In the genomic region with DNA sequence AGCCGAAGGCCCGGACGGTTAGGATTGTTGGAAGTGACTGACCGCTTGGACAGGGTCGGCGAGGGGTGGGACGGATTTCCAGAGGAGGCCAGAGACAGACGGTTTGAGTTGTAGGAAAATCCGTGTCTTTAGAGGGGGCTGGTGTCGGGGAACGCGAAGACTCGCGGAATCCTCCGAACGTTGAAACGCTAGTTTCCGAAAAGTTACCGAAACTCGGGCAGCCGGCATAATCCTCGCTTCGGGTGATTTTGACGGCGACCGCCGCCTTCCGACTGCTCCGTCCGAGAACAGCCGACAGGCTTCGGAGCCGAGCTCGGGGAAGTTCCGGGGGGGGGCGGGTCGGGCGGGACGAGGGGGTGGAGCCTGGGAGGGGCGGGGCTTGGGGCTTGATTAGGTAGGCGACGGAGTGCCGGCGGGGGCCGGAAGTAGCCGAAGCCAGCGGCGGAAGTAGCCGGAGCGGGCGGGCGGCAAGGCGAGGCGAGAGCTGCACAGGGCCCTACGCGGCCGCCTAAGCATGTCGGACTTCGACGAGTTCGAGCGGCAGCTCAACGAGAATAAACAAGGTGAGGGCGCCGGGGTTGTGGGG, we compare ENCODE assay signal across 8 mouse cellular contexts. TPM values are rescaled to one million over a fixed set of nuclear protein-coding genes. Genes with fewer than 3 reads are reported as not detected.
A peak's percentile ranks its signal among the peaks of the same experiment; 100 is the strongest.
DNase-seq lines count a peak whose midpoint lies in the region; ATAC-seq lines count a peak whose summit lies in the region.

A gene (plus strand): TSS at position 370 of the 586 bp plus-strand sequence.

- peak; percentile 33 for ATAC-seq in megakaryocyte progenitor cell, adult 5-6 weeks (replicated peaks; ENCODE audit: poor library complexity)

- intact Hi-C loops in left cerebral cortex, postnatal 10 days (cut with DNase I): loop anchor here (2.0 kb wide), 1 partner anchor 19 kb away; a partner anchor contains a TSS

- DNase-seq in adrenal gland, adult 2 months: peak; percentile 96
- peak; percentile 91 for DNase-seq in embryo, embryonic 10.5 days (ENCODE audit: low spot score)
- peak; percentile 98 for DNase-seq in gastrocnemius, postnatal 10 days
- peak; percentile 95 for DNase-seq in induced T-regulatory cell, adult 2 months (ENCODE audit: low read depth)
- DNase-seq in left cerebral cortex, postnatal 10 days (ENCODE audit: extremely low spot score in 1 of 2, low spot score in 2 of 2): peak; percentile 89 to 98
- peak; percentile 97 for DNase-seq in right cerebral cortex, postnatal 14 days
- peak; percentile 92 for DNase-seq in urinary bladder, postnatal 25 days (ENCODE audit: low spot score)

RNA-seq across cellular contexts. Expression of the gene that starts here (rescaled TPM):
- 100 to 1,000 TPM; 157 to 168 TPM for total RNA-seq in adrenal gland, adult 2 months (2021)
- polyA plus RNA-seq in adrenal gland, adult 2 months (2012; rRNA removed): 126 and 150 TPM in 2 replicates
- total RNA-seq in gastrocnemius, postnatal 10 days (2021): 10 to 100 TPM; 70.2 to 94.0 TPM
- 100 to 1,000 TPM; 170 to 172 TPM for total RNA-seq in left cerebral cortex, postnatal 10 days (2021)
- total RNA-seq in megakaryocyte progenitor cell, adult 5-6 weeks (2015): 99.3 TPM in 2 replicates
- total RNA-seq in megakaryocyte progenitor cell, adult 5-6 weeks (2017): 225 and 247 TPM in 2 replicates

Comparison
In these comparisons a context has a peak if more than half of its experiments do, and no peak if none do; other contexts are left out.
1. Peak in every context shown above with its lines: DNase-seq and ATAC-seq.